Mouse (Mus musculus): ENCODE measurements around the gene Trmt2b. TPM values are rescaled to one million over a fixed set of nuclear protein-coding genes. Genes with fewer than 3 reads are reported as not detected.
"Not testable (repeated sequence)": the region's sequence is repeated elsewhere in the genome, so short reads cannot be mapped to it uniquely, and the experiment has no call there.

Trmt2b gene
- polyA plus RNA-seq, 1 experiment: 51.4 TPM

GRCm38 (mm10) chrX:134262129-134262528 is 14.7 kb downstream of the Trmt2b start:
- no peaks in the 10 kb centered on the region for H3K4me1 ChIP-seq (ENCODE audit: control insufficient read depth, insufficient read depth, insufficient read length, low read length)

GRCm38 (mm10) chrX:134261191-134261590 is 15.6 kb downstream of the Trmt2b start:
- Histone ChIP-seq H3K27ac (replicated peaks; ENCODE audit: low read depth, low read length) (no peak overlapping the region), H3K4me1 (ENCODE audit: control insufficient read depth, insufficient read depth, insufficient read length, low read length) (no peaks in the 10 kb centered on the region), H3K4me3 (ENCODE audit: insufficient read depth, low read depth, low read length) (no peak overlapping the region)

More at GRCm38 (mm10) chrX:134262129-134262528, 14.7 kb downstream of the Trmt2b start:
- Histone ChIP-seq H3K27ac (replicated peaks; ENCODE audit: low read depth, low read length) (no peak overlapping the region), H3K4me3 (ENCODE audit: insufficient read depth, low read depth, low read length) (no peak overlapping the region)

GRCm38 (mm10) chrX:134248202-134248601 is 28.6 kb downstream of the Trmt2b start:
- Histone ChIP-seq H3K4me1 (ENCODE audit: control insufficient read depth, insufficient read depth, insufficient read length, low read length) (no peaks in the 10 kb centered on the region), H3K27ac (replicated peaks; ENCODE audit: low read depth, low read length) (no peak overlapping the region), H3K4me3 (ENCODE audit: insufficient read depth, low read depth, low read length) (no peak overlapping the region)

- H3K4me3 ChIP-seq (ENCODE audit: insufficient read depth, low read depth, low read length): no peak overlapping the region
- H3K4me1 ChIP-seq (ENCODE audit: control insufficient read depth, insufficient read depth, insufficient read length, low read length): no peaks in the 10 kb centered on the region
- no peak overlapping the region for H3K27ac ChIP-seq (replicated peaks; ENCODE audit: low read depth, low read length)
Observed at GRCm38 (mm10) chrX:134245946-134246345, 30.8 kb downstream of the Trmt2b start.

GRCm38 (mm10) chrX:134238266-134238665 is 38.5 kb downstream of the Trmt2b start:
- H3K27ac ChIP-seq (replicated peaks; ENCODE audit: low read depth, low read length): no peak overlapping the region
- no peak overlapping the region for H3K4me3 ChIP-seq (ENCODE audit: insufficient read depth, low read depth, low read length)

GRCm38 (mm10) chrX:134233048-134233447 is 43.7 kb downstream of the Trmt2b start:
- H3K27ac ChIP-seq (replicated peaks; ENCODE audit: low read depth, low read length): no peak overlapping the region
- H3K4me3 ChIP-seq (ENCODE audit: insufficient read depth, low read depth, low read length): no peak overlapping the region
- no peaks in the 10 kb centered on the region for H3K4me1 ChIP-seq (ENCODE audit: control insufficient read depth, insufficient read depth, insufficient read length, low read length)

More at GRCm38 (mm10) chrX:134238266-134238665, 38.5 kb downstream of the Trmt2b start:
- no peaks in the 10 kb centered on the region for H3K4me1 ChIP-seq (ENCODE audit: control insufficient read depth, insufficient read depth, insufficient read length, low read length)

- Histone ChIP-seq H3K4me3 (ENCODE audit: insufficient read depth, low read depth, low read length) (no peak within 1 kb of the TSS), H3K27ac (replicated peaks; ENCODE audit: low read depth, low read length) (no peak within 1 kb of the TSS), H3K4me1 (ENCODE audit: control insufficient read depth, insufficient read depth, insufficient read length, low read length) (no peaks in the 10 kb centered on the region)
Observed at GRCm38 (mm10) chrX:134221856-134222255, 54.9 kb downstream of the Trmt2b start, which contains the start of gene Nox1. Gene Nox1, minus strand, starts transcription at chrX:134221956.

GRCm38 (mm10) chrX:134220618-134221017 is 56.2 kb downstream of the Trmt2b start:
- no peak overlapping the region for H3K4me3 ChIP-seq (ENCODE audit: insufficient read depth, low read depth, low read length)
- H3K4me1 ChIP-seq (ENCODE audit: control insufficient read depth, insufficient read depth, insufficient read length, low read length): no peaks in the 10 kb centered on the region
- no peak overlapping the region for H3K27ac ChIP-seq (replicated peaks; ENCODE audit: low read depth, low read length)

GRCm38 (mm10) chrX:134218161-134218560 is 58.6 kb downstream of the Trmt2b start:
- Histone ChIP-seq H3K4me1 (ENCODE audit: control insufficient read depth, insufficient read depth, insufficient read length, low read length) (no peaks in the 10 kb centered on the region), H3K27ac (replicated peaks; ENCODE audit: low read depth, low read length) (no peak overlapping the region), H3K4me3 (ENCODE audit: insufficient read depth, low read depth, low read length) (no peak overlapping the region)

- H3K4me3 ChIP-seq (ENCODE audit: insufficient read depth, low read depth, low read length): no peak overlapping the region
- H3K4me1 ChIP-seq (ENCODE audit: control insufficient read depth, insufficient read depth, insufficient read length, low read length): no peaks in the 10 kb centered on the region
- H3K27ac ChIP-seq (replicated peaks; ENCODE audit: low read depth, low read length): no peak overlapping the region
Observed at GRCm38 (mm10) chrX:134211151-134211642, 65.6 kb downstream of the Trmt2b start.

GRCm38 (mm10) chrX:134208491-134208890 is 68.3 kb downstream of the Trmt2b start:
- no peak overlapping the region for H3K4me3 ChIP-seq (ENCODE audit: insufficient read depth, low read depth, low read length)
- H3K4me1 ChIP-seq (ENCODE audit: control insufficient read depth, insufficient read depth, insufficient read length, low read length): no peaks in the 10 kb centered on the region
- no peak overlapping the region for H3K27ac ChIP-seq (replicated peaks; ENCODE audit: low read depth, low read length)

- not testable (repeated sequence) for H3K4me3 ChIP-seq (ENCODE audit: insufficient read depth, low read depth, low read length); H3K4me1 ChIP-seq (ENCODE audit: control insufficient read depth, insufficient read depth, insufficient read length, low read length); H3K27ac ChIP-seq (replicated peaks; ENCODE audit: low read depth, low read length)
Observed at GRCm38 (mm10) chrX:134187201-134187600, 89.6 kb downstream of the Trmt2b start, which contains the start of gene Arl13a. Gene Arl13a, plus strand, starts transcription at chrX:134187501.

- H3K4me3 ChIP-seq (ENCODE audit: insufficient read depth, low read depth, low read length): no peak overlapping the region
- no peaks in the 10 kb centered on the region for H3K4me1 ChIP-seq (ENCODE audit: control insufficient read depth, insufficient read depth, insufficient read length, low read length)
- no peak overlapping the region for H3K27ac ChIP-seq (replicated peaks; ENCODE audit: low read depth, low read length)
Observed at GRCm38 (mm10) chrX:134174699-134175098, 102.1 kb downstream of the Trmt2b start.

Other genes starting within 250 kb of the Trmt2b start
- 10.3 and 17.1 TPM in 2 replicates for gene Cstf2, start 217.8 kb downstream of the Trmt2b start, polyA plus RNA-seq (2012; ENCODE audit: insufficient read depth, insufficient read length, missing spikeins)
- gene Xkrx, start 114.9 kb downstream of the Trmt2b start, polyA plus RNA-seq (2012; ENCODE audit: insufficient read depth, insufficient read length, missing spikeins): 0.95 and 2.0 TPM in 2 replicates
- not detected in 2 replicates for gene Arl13a, start 89.5 kb downstream of the Trmt2b start, polyA plus RNA-seq (2012; ENCODE audit: insufficient read depth, insufficient read length, missing spikeins)
- gene Nox1, start 55.0 kb downstream of the Trmt2b start, polyA plus RNA-seq (2012; ENCODE audit: insufficient read depth, insufficient read length, missing spikeins): not detected in 2 replicates
- gene Tmem35a, start 18.2 kb upstream of the Trmt2b start, polyA plus RNA-seq (2012; ENCODE audit: insufficient read depth, insufficient read length, missing spikeins): 1.6 and 3.1 TPM in 2 replicates
- gene Cenpi, start 31.1 kb upstream of the Trmt2b start, polyA plus RNA-seq (2012; ENCODE audit: insufficient read depth, insufficient read length, missing spikeins): not detected in 2 replicates
- gene Drp2, start 127.6 kb upstream of the Trmt2b start, polyA plus RNA-seq (2012; ENCODE audit: insufficient read depth, insufficient read length, missing spikeins): 0.29 and 0.40 TPM in 2 replicates
- not detected in 2 replicates for gene Taf7l, start 199.5 kb upstream of the Trmt2b start, polyA plus RNA-seq (2012; ENCODE audit: insufficient read depth, insufficient read length, missing spikeins)

All from brown adipose tissue, adult 24 weeks (tissue).